Mouse (Mus musculus): ENCODE measurements at regions not wholly inside any gene's neighbourhood (a gene's known extent, or its start where the extent isn't known, plus 50 kb on each side); places are given as distances from the start of the nearest gene placed in this dataset.

DNA sequence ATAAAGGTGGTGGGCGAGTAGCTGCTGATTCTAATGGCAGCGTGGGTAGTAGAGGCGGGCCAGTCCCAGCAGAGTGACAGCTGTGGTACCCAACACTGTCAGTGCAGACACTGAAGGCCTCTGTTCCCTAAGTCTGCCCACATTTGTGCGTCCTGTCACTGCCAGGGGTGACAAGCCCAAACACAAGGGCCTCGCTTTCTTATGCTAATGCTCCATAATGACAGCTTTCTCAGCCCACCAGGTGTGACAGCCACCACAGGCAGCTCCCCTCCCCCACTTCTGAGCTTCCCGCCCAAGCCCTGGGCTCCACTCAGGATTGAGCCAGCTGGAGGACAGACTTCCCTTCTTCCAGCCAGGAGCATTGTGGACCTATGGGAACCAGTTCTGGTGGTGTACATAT is 440.4 kb downstream of the Dhx35 start:
- Histone ChIP-seq H3K9me3 (replicated peaks; ENCODE audit: low read length) (no peaks in the 10 kb centered on the region), H3K4me2 (ENCODE audit: insufficient read depth, low read depth, poor library complexity, severe bottlenecking) (no peak overlapping the region), H3K4me3 (replicated peaks in 1 of 3; ENCODE audit: low read depth in 2 of 3, low read length in 2 of 3, poor library complexity in 1 of 3) (no peak overlapping the region), H3K79me2 (replicated peaks; ENCODE audit: control insufficient read depth, extremely low read depth, insufficient read depth, poor library complexity, severe bottlenecking) (no peaks in the 10 kb centered on the region), H3K9ac (ENCODE audit: insufficient read depth, low read depth) (no peak overlapping the region), H3K36me3 (replicated peaks in 1 of 2; ENCODE audit: control insufficient read depth in 1 of 2, insufficient read depth in 1 of 2, low read length in 1 of 2) (no peaks in the 10 kb centered on the region), H3K27me3 (replicated peaks) (no peaks in the 10 kb centered on the region), H3K27ac (ENCODE audit: insufficient read depth, low read depth) (no peak overlapping the region), H3K4me1 (ENCODE audit: control insufficient read depth in 1 of 2, insufficient read depth in 2 of 2) (peaks cover 0 to 26% of the 10 kb centered on the region in 2 experiments; a peak in 2 of 4 replicates)
- in situ Hi-C loops (cut with MboI; ENCODE audit: low pct_ligation_motif_present, low pct_unique_long_range_greater_than_20kb, low sequenced_read_pairs) (no loop called here), dilution Hi-C loops (cut with MboI; ENCODE audit: extremely low pct_ligation_motif_present, extremely low pct_unique_long_range_greater_than_20kb, low sequenced_read_pairs) (no loop called here)
- TF ChIP-seq IRF4 (IDR thresholded peaks at IDR 0.05; ENCODE audit: low read depth, low read length): no peak
- no peak for TF ChIP-seq E2F4 (IDR thresholded peaks at IDR 0.05; ENCODE audit: insufficient replicate concordance, low read depth, low read length)
- TF ChIP-seq JUND (conservative IDR thresholded peaks at IDR 0.05; ENCODE audit: low read depth, low read length): no peak
- TF ChIP-seq RCOR1 (conservative IDR thresholded peaks at IDR 0.05; ENCODE audit: low read depth, low read length): no peak
- no peak for TF ChIP-seq MYC (IDR thresholded peaks at IDR 0.05; ENCODE audit: low read depth, low read length)
- TF ChIP-seq ETS1 (conservative IDR thresholded peaks at IDR 0.05; ENCODE audit: low read depth, low read length): no peak
- no peak for TF ChIP-seq CTCF (conservative IDR thresholded peaks at IDR 0.05 in 1 of 2, IDR thresholded peaks at IDR 0.05 in 1 of 2; ENCODE audit: low read depth in 2 of 2, low read length in 2 of 2)
- no peak for TF ChIP-seq BHLHE40 (IDR thresholded peaks at IDR 0.05; ENCODE audit: low read depth, low read length)
- TF ChIP-seq JUN (IDR thresholded peaks at IDR 0.05; ENCODE audit: insufficient read depth, low read depth, low read length): no peak
- TF ChIP-seq MAX (IDR thresholded peaks at IDR 0.05; ENCODE audit: low read length): no peak
- TF ChIP-seq MEF2A (IDR thresholded peaks at IDR 0.05; ENCODE audit: borderline replicate concordance, low read depth, low read length): no peak
- TF ChIP-seq NELFE (IDR thresholded peaks at IDR 0.05; ENCODE audit: low read depth, low read length): no peak
- no peak for TF ChIP-seq MAFK (IDR thresholded peaks at IDR 0.05; ENCODE audit: insufficient replicate concordance, low read length)
- no peak for TF ChIP-seq SMC3 (IDR thresholded peaks at IDR 0.05; ENCODE audit: low read depth, low read length)
- no peak for DNase-seq (ENCODE audit: extremely low read depth)

DNA sequence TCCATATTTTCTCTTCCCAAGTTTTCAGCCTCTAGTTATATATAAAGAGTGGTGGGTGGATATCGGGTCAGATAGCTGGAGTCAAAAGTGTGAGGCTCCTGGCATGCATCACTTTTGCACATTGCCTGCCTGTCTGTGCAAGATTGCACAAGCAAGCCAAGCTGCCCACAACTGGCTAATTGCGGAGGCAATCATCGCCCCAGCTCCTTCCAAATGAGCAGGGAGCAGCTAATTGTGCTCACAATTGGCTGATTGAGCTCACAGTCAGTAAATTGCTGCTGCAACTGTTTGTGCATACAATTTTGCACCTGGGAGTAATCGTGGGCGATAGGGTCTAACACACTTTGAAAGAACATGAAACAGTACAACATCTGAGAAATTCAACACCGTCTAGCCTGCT is 455.5 kb downstream of the Dhx35 start:
- no peaks in the 10 kb centered on the region for H3K79me2 ChIP-seq (replicated peaks; ENCODE audit: control insufficient read depth, extremely low read depth, insufficient read depth, poor library complexity, severe bottlenecking)
- H3K4me3 ChIP-seq (replicated peaks in 1 of 3; ENCODE audit: low read depth in 2 of 3, low read length in 2 of 3, poor library complexity in 1 of 3): no peak overlapping the region
- no peak for DNase-seq (ENCODE audit: extremely low read depth)

More for the DNA sequence above, 455.5 kb downstream of the Dhx35 start:
- Histone ChIP-seq H3K9me3 (replicated peaks; ENCODE audit: low read length) (no peaks in the 10 kb centered on the region), H3K4me2 (ENCODE audit: insufficient read depth, low read depth, poor library complexity, severe bottlenecking) (no peak overlapping the region), H3K9ac (ENCODE audit: insufficient read depth, low read depth) (no peak overlapping the region), H3K27ac (ENCODE audit: insufficient read depth, low read depth) (no peak overlapping the region), H3K36me3 (replicated peaks in 1 of 2; ENCODE audit: control insufficient read depth in 1 of 2, insufficient read depth in 1 of 2, low read length in 1 of 2) (no peaks in the 10 kb centered on the region), H3K27me3 (replicated peaks) (no peaks in the 10 kb centered on the region), H3K4me1 (ENCODE audit: control insufficient read depth in 1 of 2, insufficient read depth in 2 of 2) (no peaks in the 10 kb centered on the region)
- TF ChIP-seq KAT2A (IDR thresholded peaks at IDR 0.05; ENCODE audit: insufficient replicate concordance, low read length) (no peak), RAD21 (IDR thresholded peaks at IDR 0.05; ENCODE audit: low read depth, low read length) (no peak), SMC3 (IDR thresholded peaks at IDR 0.05; ENCODE audit: low read depth, low read length) (no peak), E2F4 (IDR thresholded peaks at IDR 0.05; ENCODE audit: insufficient replicate concordance, low read depth, low read length) (no peak), MAFK (IDR thresholded peaks at IDR 0.05; ENCODE audit: insufficient replicate concordance, low read length) (no peak)
- dilution Hi-C loops (cut with MboI; ENCODE audit: extremely low pct_ligation_motif_present, extremely low pct_unique_long_range_greater_than_20kb, low sequenced_read_pairs) (no loop called here), in situ Hi-C loops (cut with MboI; ENCODE audit: low pct_ligation_motif_present, low pct_unique_long_range_greater_than_20kb, low sequenced_read_pairs) (no loop called here)
